Mouse (Mus musculus): Measurements from ENCODE around the gene Mettl27.
A peak's percentile ranks its signal among the peaks of the same experiment; 100 is the strongest.
"Not testable (repeated sequence)": the region's sequence is repeated elsewhere in the genome, so short reads cannot be mapped to it uniquely, and the experiment has no call there.

The Mettl27 gene

DNA sequence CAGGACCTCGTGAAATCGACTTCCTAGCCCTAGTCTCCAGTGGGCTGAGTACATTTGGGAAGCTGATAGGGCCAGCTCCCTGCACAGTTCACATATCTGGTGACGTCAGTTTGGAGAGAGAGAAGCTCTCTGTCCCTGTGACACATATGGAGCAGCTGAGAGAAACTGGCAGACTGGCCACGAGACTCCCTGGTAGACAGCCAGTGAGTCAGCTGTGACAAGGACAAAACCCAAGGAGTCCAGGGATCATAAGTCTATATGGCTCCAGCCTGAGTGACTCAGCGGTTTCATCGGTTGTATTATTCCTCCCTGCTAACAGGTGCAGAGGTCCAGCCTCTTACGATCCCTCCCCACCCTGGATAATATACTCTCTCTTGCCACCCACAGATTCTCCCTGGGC is 26.9 kb downstream of the Mettl27 start:
- DNase-seq: no peak

DNA sequence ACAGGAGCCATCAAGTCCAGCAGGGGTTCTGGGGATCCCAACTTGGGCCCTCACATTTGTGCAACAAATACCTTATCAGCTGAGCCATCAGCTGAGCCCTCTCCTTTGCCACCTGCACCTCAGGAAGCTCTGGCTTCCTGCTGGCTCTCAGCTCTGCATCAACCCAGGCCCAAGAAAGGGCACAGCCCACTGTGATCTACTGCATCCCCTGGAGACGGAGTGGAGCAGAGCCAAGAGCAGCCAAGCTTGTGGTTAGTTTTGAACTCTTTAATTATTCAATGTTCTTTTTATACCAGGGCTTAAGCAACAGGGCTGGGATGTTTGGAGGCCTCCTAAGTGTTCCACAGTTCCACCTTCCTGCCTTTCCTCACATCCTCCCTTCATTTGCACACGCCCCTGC is 28.3 kb downstream of the Mettl27 start:
- no peak for DNase-seq

DNA sequence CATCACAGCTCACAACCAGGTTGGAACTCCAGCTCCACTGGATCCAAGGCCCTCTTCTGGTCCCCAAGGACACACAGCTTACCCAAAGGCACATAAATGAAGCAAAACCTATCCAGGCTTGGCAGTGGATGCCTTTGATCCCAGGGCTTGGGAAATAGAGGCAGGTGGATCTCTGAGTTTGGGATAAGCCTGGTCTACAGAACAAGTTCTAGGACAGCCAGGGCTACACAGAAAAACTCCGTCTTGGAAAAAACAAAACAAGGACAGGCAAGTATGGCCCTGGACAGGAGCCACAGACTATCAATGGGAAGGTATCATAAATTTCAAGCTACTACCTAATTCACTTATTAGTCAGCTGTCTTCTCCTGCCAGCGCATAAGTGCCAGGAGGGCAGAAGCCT is 29.4 kb downstream of the Mettl27 start:
- no peak for DNase-seq

DNA sequence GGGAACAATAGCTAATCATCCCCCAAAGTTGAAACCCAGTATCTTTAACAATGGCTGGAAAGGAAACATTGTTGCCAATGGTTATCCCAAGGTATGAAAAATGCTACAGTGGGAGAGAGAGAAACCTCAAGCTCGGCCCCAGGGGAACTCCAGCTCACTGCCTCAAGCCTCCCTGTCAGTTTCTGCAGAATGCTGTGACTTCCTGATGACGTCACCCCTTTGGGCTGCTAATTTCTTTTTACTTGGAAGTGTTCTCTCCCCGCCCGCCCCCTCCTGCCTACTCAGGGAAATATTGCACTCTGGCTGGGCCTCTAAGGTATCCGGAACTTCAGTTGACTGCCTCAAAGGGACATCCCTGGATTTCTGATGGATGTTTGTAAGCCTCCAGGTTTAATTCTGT is 31.4 kb downstream of the Mettl27 start:
- no peak for DNase-seq

DNA sequence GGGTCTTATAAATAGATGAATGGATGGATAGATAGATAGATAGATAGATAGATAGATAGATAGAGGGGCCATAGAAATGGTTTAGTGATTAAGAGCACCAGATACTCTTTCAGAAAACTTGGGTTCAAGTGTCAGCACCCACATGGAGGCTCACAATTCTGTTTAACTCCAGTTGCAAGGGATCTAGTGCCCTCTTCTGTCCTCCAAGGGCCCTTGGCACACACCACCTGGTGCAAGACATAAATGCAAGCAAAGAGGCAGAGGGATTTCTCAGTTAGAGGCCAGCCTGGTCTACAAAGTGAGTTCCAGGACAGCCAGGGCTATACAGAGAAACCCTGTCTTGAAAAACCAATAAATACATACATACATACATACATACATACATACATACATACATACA is 32.5 kb downstream of the Mettl27 start:
- not testable (repeated sequence) for DNase-seq

DNA sequence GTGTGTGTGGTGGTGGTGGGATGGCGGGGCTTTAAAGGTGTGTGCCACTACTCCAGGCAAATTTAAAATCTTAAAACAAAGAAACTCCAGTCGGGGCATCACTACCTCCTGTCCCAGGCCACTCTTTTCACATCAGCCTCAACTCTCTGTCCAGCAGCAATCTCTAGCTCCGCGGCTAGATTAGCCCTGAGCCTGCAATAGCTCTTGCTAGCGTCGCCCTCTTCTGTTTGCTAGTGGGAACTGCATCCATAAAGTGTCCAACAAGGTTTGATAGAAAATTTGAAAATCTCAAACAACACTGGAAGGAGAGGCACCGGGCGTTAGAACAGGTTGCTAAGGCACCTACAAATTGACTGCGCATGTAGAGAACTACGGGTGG is 33.3 kb downstream of the Mettl27 start:
- peak; percentile 62 for DNase-seq

DNA sequence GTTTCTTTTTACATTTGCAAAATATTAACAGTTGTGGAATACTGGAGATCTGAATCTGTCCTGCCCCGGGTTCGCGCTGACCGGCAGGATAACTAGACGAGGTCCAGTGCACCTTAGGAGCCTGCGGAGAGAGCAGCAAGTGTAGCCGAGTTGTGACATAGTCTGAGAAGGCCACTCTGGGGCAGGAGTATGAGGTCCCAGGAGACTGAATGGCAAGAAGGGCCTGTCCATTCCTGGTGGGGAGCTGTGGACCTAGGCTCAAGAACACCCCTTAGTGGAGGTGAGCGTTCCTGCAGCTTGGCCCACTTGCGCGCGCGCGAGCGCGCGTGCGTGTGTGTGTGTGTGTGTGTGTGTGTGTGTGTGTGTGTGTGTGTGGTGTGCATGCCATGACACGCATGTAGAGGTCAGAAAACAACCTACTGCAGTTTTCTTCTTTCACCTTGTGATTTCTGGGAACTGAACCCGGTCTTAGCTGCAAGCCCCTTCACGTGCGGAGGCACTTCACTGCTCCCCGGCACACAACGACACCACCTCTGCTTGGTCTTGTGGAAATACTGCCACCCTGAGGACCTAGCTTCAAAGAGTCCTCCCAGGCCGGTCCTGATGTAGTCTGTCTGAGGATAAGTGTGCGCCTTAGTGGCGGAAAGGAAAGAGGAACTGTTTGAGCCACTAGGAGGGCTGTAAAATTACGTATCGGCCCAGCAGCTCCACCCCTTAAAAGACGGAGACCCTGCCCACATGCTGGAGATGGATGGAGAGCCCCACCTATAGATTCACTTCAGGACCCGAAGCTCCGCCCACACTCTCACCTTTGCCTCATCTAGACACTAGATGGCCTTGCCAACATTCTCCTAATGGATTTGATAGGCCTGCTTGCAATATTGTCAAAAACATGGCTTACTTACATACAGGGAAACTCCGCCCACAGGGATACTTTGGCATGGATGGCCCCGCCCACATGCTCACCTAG is 34.0 kb downstream of the Mettl27 start:
- peak; percentile 59 for DNase-seq

DNA sequence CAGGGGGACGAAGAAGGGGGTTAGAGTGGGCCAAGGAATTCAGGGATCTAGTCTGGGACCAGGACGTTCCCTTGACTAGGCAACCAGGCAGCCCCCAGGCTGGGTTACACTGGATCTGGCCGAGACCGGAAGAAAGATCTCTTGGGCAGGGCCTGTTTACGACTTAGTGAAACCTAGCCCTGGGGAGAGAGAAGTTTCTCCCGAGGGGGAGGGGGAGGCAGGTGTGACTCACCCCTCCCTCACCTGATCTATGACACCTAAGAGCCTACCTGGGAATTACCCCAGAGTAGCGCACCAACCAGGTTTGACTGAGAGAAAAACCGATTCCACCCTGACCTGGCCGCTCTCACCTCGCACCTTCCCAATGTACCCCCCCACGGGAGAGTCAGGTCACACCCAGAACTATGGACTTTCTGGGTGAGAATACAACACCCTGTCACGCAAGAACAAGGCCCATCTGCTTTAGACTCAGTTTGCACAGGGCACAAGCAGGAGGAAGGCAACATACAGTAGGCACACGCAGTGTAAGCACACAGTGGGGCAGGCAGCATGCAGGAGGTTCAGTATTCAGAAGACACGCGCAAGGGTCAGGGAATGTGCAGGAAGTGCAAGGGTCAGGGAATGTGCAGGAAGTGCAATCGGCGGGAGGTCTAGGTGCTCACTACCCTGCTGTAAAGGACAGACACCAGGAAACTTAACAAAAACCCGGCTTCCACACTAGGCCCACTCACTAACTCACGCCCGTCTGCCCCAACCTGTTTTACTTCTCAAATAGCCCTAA is 35.2 kb downstream of the Mettl27 start:
- no peak for DNase-seq

DNA sequence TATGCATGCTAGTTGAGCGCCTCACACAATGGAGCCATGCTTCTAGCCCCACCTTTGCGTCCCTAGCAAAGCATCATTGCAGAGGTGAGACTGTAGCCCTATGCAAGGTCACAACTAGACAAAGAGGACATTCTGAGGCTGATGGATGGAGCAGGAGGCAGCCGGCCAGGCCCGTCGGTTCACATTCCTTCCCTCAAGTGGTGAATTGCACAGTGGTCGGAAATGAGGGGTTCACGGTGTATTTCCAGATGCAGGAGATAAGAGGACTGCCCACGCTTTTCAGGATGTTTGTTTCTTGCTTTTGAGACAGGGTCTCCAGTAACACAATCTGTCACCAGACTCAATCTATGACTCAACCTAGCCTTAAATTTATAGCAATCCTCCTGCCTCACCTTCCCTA is 38.5 kb downstream of the Mettl27 start:
- no peak for DNase-seq

DNA sequence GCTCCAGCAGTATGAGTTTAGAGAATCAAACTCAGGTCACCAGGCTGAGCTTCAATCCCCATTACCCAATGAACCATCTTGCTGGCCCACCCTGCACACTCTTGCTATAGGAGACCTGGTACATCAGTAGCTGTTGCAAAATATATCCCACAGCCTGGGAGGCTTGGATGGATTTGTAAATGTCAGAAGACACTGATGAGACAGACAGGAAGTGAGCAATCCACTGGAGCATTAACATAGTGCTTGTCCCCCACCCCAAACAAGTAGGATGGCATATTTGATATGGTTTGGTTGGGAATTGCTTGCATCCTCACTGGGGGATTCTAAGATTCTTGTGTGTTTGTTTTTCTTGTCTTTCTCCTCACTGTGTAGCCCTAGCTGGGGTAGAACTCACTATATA is 40.9 kb downstream of the Mettl27 start:
- DNase-seq: no peak

DNA sequence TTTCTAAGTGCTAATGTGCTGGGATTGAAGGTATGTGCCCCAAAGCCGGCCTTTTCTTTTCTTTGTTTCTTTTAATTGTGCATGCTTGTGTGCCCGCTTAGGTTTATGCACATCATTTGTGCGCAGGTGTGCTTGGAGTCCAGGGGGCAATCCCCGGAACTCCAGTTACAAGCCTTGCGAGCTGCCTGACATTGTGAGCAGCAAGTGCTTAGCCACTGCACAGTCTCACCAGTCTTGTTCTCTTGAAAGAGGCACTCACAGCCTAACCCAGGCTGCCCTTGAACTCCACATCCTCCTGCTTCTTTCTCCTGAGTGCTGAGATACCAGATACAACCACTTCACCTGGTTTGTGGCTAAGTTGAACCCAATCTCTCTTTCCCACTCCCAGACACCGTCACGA is 41.4 kb downstream of the Mettl27 start:
- DNase-seq: no peak

DNA sequence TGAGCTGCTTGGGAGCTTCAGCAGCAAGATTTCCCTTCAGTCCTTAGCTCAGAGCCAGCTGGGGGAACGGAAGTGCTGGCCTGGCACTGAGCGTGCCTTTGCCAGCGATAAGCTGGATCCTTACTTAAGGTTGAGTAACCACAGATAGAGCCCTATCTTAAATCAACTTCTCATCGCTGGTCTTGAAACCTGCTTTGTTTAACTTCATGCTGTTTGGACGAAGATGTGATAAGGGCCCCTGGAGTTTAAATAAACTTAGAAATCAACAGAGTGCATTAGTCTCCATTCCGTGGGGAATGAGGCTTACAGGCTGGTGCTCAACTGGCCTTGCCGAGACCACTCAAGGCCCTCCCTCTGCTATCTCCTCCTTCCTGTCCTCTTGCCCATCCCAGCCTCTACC is 42.1 kb downstream of the Mettl27 start:
- DNase-seq: no peak

DNA sequence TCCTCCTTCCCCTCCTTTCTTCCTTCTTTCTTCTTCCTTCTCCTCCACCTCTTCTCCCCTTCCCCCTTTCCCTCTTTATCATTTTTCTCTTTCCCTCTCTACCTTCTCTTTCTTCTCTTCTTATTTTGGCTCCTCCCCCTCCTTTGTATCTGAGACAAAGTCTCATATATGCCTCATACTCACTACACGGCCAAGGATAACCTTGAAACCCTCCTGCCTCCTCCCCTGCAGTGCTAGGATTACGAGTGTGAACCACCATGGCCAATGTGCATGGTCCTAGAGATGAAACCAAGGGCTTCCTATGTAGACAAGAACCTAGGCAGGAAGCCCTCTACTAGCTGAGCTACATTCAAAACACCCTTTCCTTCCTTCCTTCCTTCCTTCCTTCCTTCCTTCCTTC is 42.8 kb downstream of the Mettl27 start:
- DNase-seq: no peak

DNA sequence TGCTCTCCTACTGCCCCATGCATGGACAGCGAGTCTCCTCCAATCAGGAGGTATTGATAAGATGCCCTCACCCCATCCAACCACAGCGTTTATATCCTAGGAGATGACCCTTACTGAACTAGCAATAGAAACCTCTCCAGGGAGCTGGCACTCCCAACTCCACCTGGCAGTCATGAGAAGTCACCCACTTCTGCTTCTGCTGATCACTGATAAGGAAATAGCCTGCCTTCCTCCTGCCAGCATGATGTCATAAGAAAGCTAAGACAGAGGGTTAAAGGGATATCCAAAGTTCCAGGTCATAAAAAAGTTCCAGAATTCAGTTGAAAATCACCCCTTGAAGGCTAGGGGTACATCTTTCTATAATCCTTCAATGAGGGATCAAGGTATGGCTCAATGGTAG is 44.0 kb downstream of the Mettl27 start:
- DNase-seq: no peak

DNA sequence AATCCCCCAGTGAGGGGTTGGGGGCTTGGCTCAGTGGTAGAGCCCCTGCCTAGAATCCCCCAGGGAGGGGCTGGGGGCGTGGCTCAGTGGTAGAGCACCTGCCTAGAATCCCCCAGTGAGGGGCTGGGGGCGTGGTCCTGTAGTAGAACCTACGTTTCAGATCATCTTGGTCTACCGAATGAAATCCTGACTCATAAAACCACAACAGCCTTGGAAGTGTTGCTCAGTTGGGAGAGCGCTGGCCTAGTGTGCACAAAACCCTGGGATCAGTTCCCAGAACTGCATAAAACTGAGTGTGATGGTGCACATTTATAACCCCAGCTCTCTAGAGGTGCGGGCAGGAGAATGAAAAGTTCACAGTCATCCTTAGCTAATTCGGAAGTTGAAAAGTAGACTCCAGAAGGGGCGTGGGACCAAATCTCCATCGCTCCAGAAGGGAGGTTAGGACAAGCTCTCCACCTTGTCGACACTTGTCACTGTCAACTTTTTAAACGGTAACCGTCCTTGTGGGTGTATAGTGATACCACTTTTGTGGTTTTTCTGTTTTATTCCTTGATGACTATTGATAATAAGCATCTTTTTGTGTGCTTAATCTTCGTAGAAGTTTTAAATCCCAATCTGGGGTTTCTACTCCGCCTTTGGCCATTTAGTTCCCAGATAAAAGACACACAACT is 44.5 kb downstream of the Mettl27 start:
- DNase-seq: no peak

DNA sequence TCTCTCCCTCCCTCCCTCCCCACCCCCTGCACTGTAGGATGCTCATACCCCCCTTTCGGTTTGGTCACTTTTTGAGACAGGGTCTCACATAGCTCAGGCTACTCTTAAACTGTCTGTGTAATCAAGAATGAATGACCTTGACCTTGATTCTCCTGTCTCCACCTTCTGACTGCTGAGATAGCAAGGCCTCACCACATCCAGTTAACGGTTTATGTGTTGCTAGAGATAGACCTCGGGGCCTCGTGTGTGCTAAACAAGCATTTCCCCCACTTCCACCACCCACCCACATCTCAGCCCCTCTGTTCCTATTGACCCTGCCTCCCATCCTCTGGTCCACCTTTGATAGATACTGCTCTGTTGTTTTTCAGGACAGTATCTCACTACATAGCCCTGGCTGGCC is 45.7 kb downstream of the Mettl27 start:
- DNase-seq: no peak

DNA sequence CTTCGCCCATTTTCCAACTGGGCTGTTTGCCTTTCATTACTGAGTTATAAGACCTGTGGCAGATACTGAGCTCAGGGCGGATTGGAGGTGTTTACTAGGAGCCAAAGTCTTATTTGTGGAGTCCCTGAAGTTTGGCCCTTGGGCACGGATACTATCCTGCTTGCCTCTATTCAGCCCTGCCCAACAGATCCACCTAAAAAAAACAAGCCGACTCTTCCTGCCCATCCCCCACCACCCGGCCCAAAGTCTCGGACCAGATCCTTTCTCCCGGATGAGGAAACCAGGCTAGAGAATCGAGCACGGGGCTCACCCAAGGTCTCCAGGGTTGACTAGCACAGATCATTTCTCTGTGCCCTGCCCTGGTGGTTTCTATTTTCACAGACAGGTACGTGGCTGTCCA is 49.0 kb downstream of the Mettl27 start:
- DNase-seq: no peak

DNA sequence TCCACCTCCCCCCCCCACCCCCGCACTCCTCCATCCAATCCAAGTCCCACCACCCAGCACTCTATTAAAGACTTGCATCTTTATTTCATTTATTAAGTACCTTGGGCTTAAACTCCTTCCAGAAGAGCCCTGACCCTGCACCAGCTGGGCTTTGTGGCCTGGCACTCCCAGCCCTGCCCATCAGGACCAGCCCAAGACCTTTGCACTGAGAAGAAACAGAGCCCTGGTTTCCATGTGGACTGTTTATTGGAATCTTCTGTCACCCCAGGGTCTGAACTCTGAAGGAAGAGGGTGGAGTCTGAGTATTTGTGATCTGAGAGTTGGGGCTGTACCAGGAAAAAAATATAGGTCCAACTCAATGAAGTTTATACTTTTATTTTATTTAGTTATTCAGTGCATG is 50.9 kb downstream of the Mettl27 start:
- no peak for DNase-seq

DNA sequence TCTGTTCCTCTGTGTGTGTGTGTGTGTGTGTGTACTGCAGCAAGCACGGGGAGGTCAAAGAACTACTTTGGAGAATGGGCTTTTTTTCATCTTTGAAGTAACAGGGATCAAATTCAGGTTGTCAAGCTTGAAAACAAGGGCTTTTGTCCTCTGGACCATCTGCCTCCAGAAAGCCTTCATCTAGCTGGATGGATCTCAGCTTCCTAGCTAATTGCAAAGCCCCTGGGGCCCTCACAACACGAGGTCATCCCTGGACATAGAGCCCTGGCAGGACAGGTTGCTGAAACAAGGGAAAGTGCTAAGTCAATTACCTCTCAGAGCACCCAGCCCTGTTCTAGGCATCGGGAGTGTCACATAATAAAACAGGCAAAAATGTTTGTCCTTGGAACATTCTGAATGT is 51.6 kb downstream of the Mettl27 start:
- DNase-seq: no peak

DNA sequence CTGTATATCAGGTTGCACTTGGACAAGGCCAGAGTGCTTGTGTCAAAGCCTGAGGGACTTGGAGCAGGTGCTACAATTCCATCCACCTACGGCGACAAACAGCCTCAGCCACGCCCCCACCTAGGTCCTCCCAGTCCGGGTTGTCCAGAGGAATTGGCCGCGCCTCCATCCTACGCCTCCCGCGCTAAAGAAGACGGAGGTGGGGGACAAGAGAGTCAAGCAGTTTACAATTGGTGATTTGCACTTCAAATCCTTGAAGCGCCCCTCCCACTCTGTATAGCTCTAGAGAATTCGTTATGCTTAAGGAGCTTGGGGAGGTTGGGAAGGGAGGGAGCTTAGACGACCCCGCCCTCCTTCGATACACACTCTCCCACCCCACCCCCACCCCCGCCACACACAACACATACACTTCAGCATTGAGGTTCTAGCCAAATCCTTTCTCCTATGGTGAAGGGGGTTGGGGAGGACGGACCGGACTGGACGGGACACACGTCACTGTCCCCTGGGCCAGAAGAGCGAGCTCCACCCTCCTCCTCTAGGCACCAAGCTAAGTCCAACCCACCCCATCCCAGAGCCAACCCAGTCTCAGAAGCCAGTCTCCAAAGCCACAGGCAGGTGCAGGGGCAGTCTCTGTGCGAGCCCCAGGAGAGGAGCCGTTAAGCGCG is 53.6 kb downstream of the Mettl27 start, which contains the start of gene Cldn3:
Gene Cldn3 (plus strand): TSS at position 582 of the 665 bp plus-strand sequence.
- DNase-seq: peak; percentile 88

DNA sequence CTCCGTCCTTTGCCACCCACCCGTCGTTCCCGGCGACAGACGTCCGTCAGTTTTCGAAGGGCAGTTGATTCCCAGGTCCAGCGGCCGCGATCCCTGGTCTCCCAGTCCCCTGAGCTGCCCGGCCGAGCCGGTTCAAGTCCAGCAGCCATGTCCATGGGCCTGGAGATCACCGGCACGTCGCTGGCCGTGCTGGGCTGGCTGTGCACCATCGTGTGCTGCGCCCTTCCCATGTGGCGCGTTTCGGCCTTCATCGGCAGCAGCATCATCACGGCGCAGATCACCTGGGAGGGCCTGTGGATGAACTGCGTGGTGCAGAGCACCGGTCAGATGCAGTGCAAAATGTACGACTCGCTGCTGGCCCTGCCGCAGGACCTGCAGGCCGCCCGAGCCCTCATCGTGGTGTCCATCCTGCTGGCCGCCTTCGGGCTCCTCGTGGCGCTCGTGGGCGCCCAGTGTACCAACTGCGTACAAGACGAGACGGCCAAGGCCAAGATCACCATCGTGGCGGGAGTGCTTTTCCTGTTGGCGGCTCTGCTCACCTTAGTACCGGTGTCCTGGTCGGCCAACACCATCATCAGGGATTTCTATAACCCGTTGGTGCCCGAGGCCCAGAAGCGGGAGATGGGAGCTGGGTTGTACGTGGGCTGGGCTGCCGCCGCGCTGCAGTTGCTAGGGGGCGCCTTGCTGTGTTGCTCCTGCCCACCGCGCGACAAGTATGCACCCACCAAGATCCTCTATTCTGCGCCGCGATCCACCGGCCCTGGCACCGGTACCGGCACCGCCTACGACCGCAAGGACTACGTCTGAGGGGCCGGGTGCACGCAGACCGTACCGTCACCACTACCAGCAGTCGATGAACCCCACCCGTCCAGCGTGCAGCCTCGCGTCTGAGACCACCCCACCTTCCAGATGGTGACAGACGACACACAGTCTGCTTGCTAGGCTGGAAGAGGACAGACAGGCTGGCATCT is 54.4 kb downstream of the Mettl27 start:
- no peak for DNase-seq

DNA sequence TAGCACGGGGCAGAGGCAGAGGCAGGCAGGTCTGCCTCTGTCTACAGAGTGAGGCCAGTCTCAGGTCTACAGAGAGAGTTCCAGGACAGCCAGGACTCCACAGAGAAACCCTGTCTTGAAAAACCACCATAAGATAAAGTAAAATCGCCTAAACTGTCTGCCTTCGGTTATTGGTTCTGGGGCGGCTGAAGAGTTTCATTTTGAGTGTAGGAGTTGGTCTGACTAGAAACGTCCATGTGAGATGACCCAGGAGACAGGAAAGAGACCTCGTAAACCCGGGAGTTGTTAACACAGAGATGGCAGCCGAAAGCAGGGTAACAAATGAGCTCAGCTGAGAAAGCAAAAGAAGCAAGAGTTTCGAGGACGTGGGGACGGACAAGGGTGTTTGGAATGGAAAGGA is 57.0 kb downstream of the Mettl27 start:
- DNase-seq: no peak
